Mouse (Mus musculus) heart, embryonic 13.5 days (tissue): ENCODE data around the gene Pfkfb4. TPM values are rescaled to one million over a fixed set of nuclear protein-coding genes. Genes with fewer than 3 reads are reported as not detected.

Experiments
- ATAC-seq: fragments of 200-750 bp; cut with Nextera tagmentation; 2 replicates; pipeline ENCODE4 v1.8.0; 2017; ENCODE audit warnings: moderate TSS enrichment; ENCODE audit not compliant: insufficient number of reproducible peaks, low FRiP score, low TSS enrichment; ENCODE audit errors: extremely low read depth
- H3K27ac ChIP-seq: fragments of 300-500 bp; sonication (generic); replicated peaks from 2 replicates; pipeline ENCODE4 v1.5.1; 2015; ENCODE audit warnings: moderate library complexity, mild to moderate bottlenecking, inconsistent platforms
- H3K27me3 ChIP-seq: fragments of 300-500 bp; sonication (generic); replicated peaks from 2 replicates; pipeline ENCODE4 v1.6.1; 2015; ENCODE audit warnings: mild to moderate bottlenecking, inconsistent platforms
- H3K36me3 ChIP-seq: fragments of 300-500 bp; sonication (generic); 2 replicates; pipeline ENCODE4 v1.6.1; 2015; ENCODE audit warnings: mild to moderate bottlenecking, inconsistent platforms
- H3K4me1 ChIP-seq: fragments of 300-500 bp; sonication (generic); 2 replicates; pipeline ENCODE4 v1.6.1; 2015; ENCODE audit warnings: inconsistent platforms
- H3K4me2 ChIP-seq: fragments of 300-500 bp; sonication (generic); 2 replicates; pipeline ENCODE4 v1.6.1; 2015; ENCODE audit warnings: inconsistent platforms, mild to moderate bottlenecking, moderate library complexity
- H3K4me3 ChIP-seq: fragments of 300-500 bp; sonication (generic); 2 replicates; pipeline ENCODE4 v1.5.1; 2015; ENCODE audit warnings: moderate library complexity, mild to moderate bottlenecking, inconsistent platforms
- H3K9ac ChIP-seq: fragments of 300-500 bp; sonication (generic); 2 replicates; pipeline ENCODE4 v1.6.1; 2015; ENCODE audit warnings: inconsistent platforms, mild to moderate bottlenecking, moderate library complexity
- H3K9me3 ChIP-seq: fragments of 300-500 bp; sonication (generic); 2 replicates; pipeline ENCODE4 v1.6.1; 2016; ENCODE audit warnings: inconsistent platforms
- WGBS: fragments of 180-500 bp; shearing (Covaris S2); methylation state at CpG from one replicate; pipeline ENCODE4 v1.1.7; 2015; ENCODE audit warnings: mixed read lengths; 5-methylcytosine and 5-hydroxymethylcytosine counted together
- polyA plus RNA-seq: library from polyadenylated mRNA; unstranded; fragments of >200 nt; fragmentation: Nextera tagmentation; extraction: Ambion mirVana; gene quantifications from 2 replicates; pipeline ENCODE4 v1.2.1, GENCODE M21; 2015

Pfkfb4 gene
- polyA plus RNA-seq, result 2.8 and 2.9 TPM in 2 replicates

GRCm38 (mm10) chr9:108991428-108992084 lies at the start of gene Pfkfb4:
Gene Pfkfb4 (plus strand): TSS chr9:108991778.
- H3K27ac ChIP-seq, result peak within 1 kb of the TSS; percentile 89
- H3K9me3 ChIP-seq, result no peaks in the 10 kb centered on the region
- H3K36me3 ChIP-seq, result no peaks in the 10 kb centered on the region
- peak within 1 kb of the TSS; percentile 64 for H3K4me3 ChIP-seq
- ATAC-seq, result peak; percentile 89
- peaks cover 52% of the 10 kb centered on the region for H3K4me1 ChIP-seq
- H3K9ac ChIP-seq, result peak within 1 kb of the TSS; percentile 84
- no peaks in the 10 kb centered on the region for H3K27me3 ChIP-seq
- peak within 1 kb of the TSS; percentile 88 for H3K4me2 ChIP-seq
- 1% methylated on average over 30 of the region's 31 CpGs for WGBS

DNA sequence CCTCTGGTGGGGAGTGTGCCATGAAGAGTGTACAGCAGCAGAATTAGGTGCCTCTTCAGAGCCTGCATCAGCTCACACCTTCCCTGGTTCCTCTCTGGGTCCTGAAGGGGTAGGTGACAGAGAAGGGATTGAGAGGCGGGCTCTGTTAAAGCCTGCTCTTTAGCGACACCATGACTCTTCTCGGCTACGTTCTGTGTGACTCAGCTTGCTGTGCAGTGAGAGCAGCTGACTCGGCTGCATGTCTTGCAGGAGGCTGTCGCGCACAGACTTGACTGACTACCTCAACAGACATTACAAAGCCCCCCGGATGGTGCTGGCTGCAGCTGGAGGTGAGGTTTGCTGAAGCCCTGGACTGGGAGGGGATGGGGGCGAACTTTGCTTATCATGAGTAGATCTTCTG lies 46.5 kb upstream of the Pfkfb4 start:
- H3K27ac ChIP-seq, result no peak overlapping the region
- peaks cover 96% of the 10 kb centered on the region for H3K36me3 ChIP-seq
- H3K27me3 ChIP-seq, result no peaks in the 10 kb centered on the region
- peaks cover 18% of the 10 kb centered on the region for H3K4me1 ChIP-seq
- WGBS, result 64% methylated on average over 9 of the region's 9 CpGs
- no peak overlapping the region for H3K9ac ChIP-seq
- H3K4me2 ChIP-seq, result no peak overlapping the region
- ATAC-seq, result no peak
- no peaks in the 10 kb centered on the region for H3K9me3 ChIP-seq
- H3K4me3 ChIP-seq, result no peak overlapping the region

DNA sequence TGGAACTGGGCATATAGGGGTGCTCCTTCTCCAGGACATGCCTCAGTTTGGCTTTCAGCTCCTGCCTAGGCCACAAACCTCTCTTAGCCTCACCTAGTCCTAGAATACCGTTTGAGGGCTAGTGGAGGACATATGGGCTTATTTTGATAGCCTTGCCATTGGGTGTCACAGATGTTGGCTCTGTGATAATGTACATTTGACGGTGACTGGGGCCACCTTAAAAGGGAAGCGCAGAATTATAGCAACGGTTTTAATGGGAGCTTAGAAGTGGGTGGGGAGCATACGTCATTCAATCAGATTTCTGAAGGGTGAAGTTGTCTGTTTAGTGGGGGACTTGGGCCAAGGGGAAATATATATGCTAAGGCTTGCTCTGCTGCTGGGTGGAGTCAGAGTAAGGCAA lies 46.0 kb upstream of the Pfkfb4 start:
- no peak for ATAC-seq
- no peak overlapping the region for H3K9ac ChIP-seq
- no peak overlapping the region for H3K4me3 ChIP-seq
- no peaks in the 10 kb centered on the region for H3K27me3 ChIP-seq
- H3K4me1 ChIP-seq, result peaks cover 20% of the 10 kb centered on the region
- no peak overlapping the region for H3K4me2 ChIP-seq
- WGBS, result 81% methylated on average over 5 of the region's 5 CpGs
- H3K36me3 ChIP-seq, result peaks cover 96% of the 10 kb centered on the region
- H3K9me3 ChIP-seq, result no peaks in the 10 kb centered on the region
- H3K27ac ChIP-seq, result no peak overlapping the region

DNA sequence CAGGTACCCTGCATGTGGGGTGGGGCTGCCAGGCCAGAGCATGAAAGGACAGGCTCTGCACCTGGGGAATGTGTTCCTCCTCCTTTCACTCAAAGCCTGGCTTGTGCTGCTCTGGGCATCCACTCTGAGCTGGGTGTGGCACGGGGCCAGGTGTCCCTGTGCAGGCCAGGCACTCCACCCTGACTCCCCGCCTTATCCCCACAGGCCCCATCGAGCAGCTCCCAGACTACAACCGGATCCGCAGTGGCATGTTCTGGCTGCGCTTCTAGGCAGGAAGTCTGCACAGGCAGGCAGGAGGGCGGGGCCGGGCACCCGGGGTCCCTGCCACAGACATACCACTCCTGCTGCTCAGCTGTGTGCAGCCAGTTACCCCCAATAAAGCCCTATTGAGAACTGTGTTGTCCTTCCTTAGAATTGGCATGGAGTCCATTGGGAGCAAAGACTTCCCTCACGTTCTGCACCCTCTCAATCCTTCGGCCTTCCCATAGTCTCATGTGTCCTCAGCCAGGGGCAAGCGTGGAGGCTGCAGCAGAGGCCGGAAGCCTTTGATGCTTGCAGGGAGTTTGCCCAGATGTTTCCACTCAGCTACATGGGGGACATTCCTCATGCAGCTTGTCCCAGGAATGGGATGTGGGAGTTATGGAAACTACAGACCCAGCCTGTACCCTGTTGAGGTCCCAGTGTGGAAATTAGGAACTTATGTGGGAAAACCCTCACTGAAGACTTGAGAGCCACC lies 42.2 kb upstream of the Pfkfb4 start:
- Histone ChIP-seq H3K4me2 (no peak overlapping the region), H3K9ac (peak overlapping the region; percentile 55), H3K27ac (peak overlapping the region; percentile 78), H3K4me3 (no peak overlapping the region), H3K4me1 (peaks cover 36% of the 10 kb centered on the region), H3K36me3 (peaks cover 68% of the 10 kb centered on the region), H3K9me3 (no peaks in the 10 kb centered on the region), H3K27me3 (peaks cover 26% of the 10 kb centered on the region)
- ATAC-seq, result peak; percentile 16; the same call in 1 of the 2 replicates
- 76% methylated on average over 13 of the region's 13 CpGs for WGBS

- H3K9me3 ChIP-seq, result no peaks in the 10 kb centered on the region
- peak overlapping the region; percentile 78 for H3K27ac ChIP-seq
- WGBS, result 68% methylated on average over 9 of the region's 9 CpGs
- H3K4me3 ChIP-seq, result no peak overlapping the region
- peak overlapping the region; percentile 67 for H3K9ac ChIP-seq
- H3K36me3 ChIP-seq, result peaks cover 60% of the 10 kb centered on the region
- H3K4me1 ChIP-seq, result peaks cover 36% of the 10 kb centered on the region
- H3K4me2 ChIP-seq, result no peak overlapping the region
- peak; percentile 14; the same call in 1 of the 2 replicates for ATAC-seq
- H3K27me3 ChIP-seq, result peaks cover 33% of the 10 kb centered on the region
Observed at GRCm38 (mm10) chr9:108949967-108950728, 41.4 kb upstream of the Pfkfb4 start.

GRCm38 (mm10) chr9:108953081-108953636 lies 38.4 kb upstream of the Pfkfb4 start, which contains the start of gene Col7a1:
Gene Col7a1 (plus strand): TSS chr9:108953586.
- Histone ChIP-seq H3K4me3 (peak within 1 kb of the TSS; percentile 43), H3K36me3 (peaks cover 30% of the 10 kb centered on the region), H3K27ac (no peak within 1 kb of the TSS), H3K4me1 (peaks cover 36% of the 10 kb centered on the region), H3K9me3 (no peaks in the 10 kb centered on the region), H3K4me2 (peak within 1 kb of the TSS; percentile 66), H3K9ac (peak within 1 kb of the TSS; percentile 70), H3K27me3 (peaks cover 59% of the 10 kb centered on the region)
- 8% methylated on average over 15 of the region's 15 CpGs for WGBS
- ATAC-seq, result no peak

DNA sequence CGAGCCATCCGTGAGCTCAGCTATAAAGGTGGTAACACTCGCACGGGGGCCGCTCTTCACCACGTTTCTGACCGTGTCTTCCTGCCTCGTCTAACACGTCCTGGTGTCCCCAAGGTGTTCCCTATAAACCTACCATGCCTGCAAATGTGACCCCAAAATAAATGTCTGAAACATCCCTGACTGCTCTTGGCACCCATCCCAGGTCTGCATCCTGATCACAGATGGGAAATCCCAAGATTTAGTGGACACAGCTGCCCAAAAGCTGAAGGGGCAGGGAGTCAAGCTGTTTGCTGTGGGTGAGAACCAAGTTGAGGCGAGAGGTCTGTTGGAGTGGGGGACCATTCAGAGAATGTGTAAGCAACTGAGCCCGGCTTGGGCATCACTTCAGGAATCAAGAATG lies 36.3 kb upstream of the Pfkfb4 start:
- Histone ChIP-seq H3K36me3 (peaks cover 9% of the 10 kb centered on the region), H3K9me3 (no peaks in the 10 kb centered on the region), H3K27ac (no peak overlapping the region), H3K4me2 (no peak overlapping the region), H3K4me1 (peaks cover 17% of the 10 kb centered on the region), H3K27me3 (peaks cover 64% of the 10 kb centered on the region), H3K9ac (no peak overlapping the region), H3K4me3 (no peak overlapping the region)
- no peak for ATAC-seq
- WGBS, result 80% methylated on average over 11 of the region's 11 CpGs

- Histone ChIP-seq H3K4me1 (peaks cover 15% of the 10 kb centered on the region), H3K9ac (no peak overlapping the region), H3K27ac (no peak overlapping the region), H3K27me3 (peaks cover 68% of the 10 kb centered on the region), H3K4me2 (no peak overlapping the region), H3K4me3 (no peak overlapping the region), H3K9me3 (no peaks in the 10 kb centered on the region), H3K36me3 (peaks cover 3% of the 10 kb centered on the region)
- 76% methylated on average over 11 of the region's 11 CpGs for WGBS
- ATAC-seq, result no peak
Observed at GRCm38 (mm10) chr9:108955846-108956245, 35.7 kb upstream of the Pfkfb4 start.

- ATAC-seq, result no peak
- WGBS, result 61% methylated on average over 3 of the region's 3 CpGs
Observed at GRCm38 (mm10) chr9:108963577-108963976, 28.0 kb upstream of the Pfkfb4 start.

DNA sequence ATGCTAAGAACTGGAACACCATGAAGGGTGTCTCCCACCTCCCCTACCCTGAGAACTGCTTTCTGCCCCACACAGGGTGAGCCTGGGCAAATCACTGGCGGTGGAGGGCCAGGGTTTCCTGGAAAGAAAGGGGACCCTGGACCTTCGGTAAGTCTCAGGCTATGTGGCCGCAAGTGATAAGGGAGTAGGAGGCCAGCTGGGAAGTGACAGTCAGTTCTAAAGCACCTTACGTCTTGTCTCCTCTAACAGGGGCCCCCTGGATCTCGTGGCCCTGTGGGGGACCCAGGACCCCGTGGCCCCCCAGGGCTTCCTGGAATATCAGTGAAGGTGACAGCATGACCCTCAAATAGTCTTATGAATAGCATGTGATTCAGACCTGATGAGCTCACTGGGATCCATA lies 27.2 kb upstream of the Pfkfb4 start:
- WGBS, result 62% methylated on average over 6 of the region's 6 CpGs
- no peak overlapping the region for H3K4me2 ChIP-seq
- H3K4me1 ChIP-seq, result no peaks in the 10 kb centered on the region
- no peaks in the 10 kb centered on the region for H3K36me3 ChIP-seq
- no peak overlapping the region for H3K27ac ChIP-seq
- no peak overlapping the region for H3K4me3 ChIP-seq
- no peaks in the 10 kb centered on the region for H3K9me3 ChIP-seq
- H3K9ac ChIP-seq, result no peak overlapping the region
- H3K27me3 ChIP-seq, result peaks cover 5% of the 10 kb centered on the region; the same call in 1 of the 2 replicates
- ATAC-seq, result no peak

More at GRCm38 (mm10) chr9:108963577-108963976, 28.0 kb upstream of the Pfkfb4 start:
- Histone ChIP-seq H3K27me3 (peaks cover 5% of the 10 kb centered on the region), H3K36me3 (no peaks in the 10 kb centered on the region), H3K9ac (no peak overlapping the region), H3K4me3 (no peak overlapping the region), H3K9me3 (no peaks in the 10 kb centered on the region), H3K4me2 (no peak overlapping the region), H3K4me1 (no peaks in the 10 kb centered on the region), H3K27ac (no peak overlapping the region)

DNA sequence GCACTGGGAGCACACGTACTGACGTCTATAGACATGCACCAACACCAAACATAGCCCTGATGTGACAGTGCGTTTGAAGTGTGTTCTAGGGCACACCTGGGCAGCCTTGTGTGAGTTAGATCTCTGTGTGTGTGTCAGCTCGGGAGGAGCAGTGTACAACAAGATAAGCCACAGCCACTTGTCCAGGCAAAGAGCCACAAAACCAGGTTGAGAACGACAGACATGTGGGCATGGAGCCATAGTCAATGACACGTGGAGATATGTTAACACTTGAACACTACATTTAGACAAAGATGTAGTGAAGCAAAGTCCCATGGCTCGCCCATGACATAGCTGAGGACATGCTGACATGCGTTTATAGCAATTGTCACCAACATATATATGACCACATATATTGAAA lies 21.0 kb upstream of the Pfkfb4 start:
- Histone ChIP-seq H3K4me1 (no peaks in the 10 kb centered on the region), H3K9me3 (no peaks in the 10 kb centered on the region), H3K27ac (no peak overlapping the region), H3K36me3 (no peaks in the 10 kb centered on the region), H3K27me3 (no peaks in the 10 kb centered on the region), H3K4me3 (no peak overlapping the region), H3K4me2 (no peak overlapping the region), H3K9ac (no peak overlapping the region)
- ATAC-seq, result no peak
- 60% methylated on average over 8 of the region's 8 CpGs for WGBS
